Mouse (Mus musculus) lung, adult 2 months (tissue): Measurements from ENCODE around the gene Smarcd3.

Experiments used
- CTCF ChIP-seq: fragments of 200-500 bp; IDR thresholded peaks from 2 replicates; pipeline ENCODE4 v1.5.1; 2011; ENCODE audit warnings: mild to moderate bottlenecking, low read length, control low read depth; ENCODE audit not compliant: insufficient read depth
- POLR2A ChIP-seq: fragments of 200-500 bp; IDR thresholded peaks from 2 replicates; pipeline ENCODE4 v1.6.1; 2011; ENCODE audit warnings: low read depth, mild to moderate bottlenecking, control low read depth, low read length, borderline replicate concordance; ENCODE audit errors: extremely low read depth

- TF ChIP-seq CTCF (no peak), POLR2A (no peak)
These were observed 72.9 kb downstream of the Smarcd3 start for GRCm38 (mm10) chr5:24551317-24551688.
